Mouse (Mus musculus) inflammation-experienced regulatory T-cells, adult 6 months (primary cell): ENCODE results near the gene Cdk6. TPM values are rescaled to one million over a fixed set of nuclear protein-coding genes. Genes with fewer than 3 reads are reported as not detected.
A peak's percentile ranks its signal among the peaks of the same experiment; 100 is the strongest.
"Not testable (repeated sequence)": the region's sequence is repeated elsewhere in the genome, so short reads cannot be mapped to it uniquely, and the experiment has no call there.

Experiments used
- ATAC-seq: one replicate; pipeline ENCODE4 v1.8.0; 2017
- polyA plus RNA-seq, 3 experiments: library from polyadenylated mRNA; unstranded; fragments of 100-300 nt; shearing (Covaris generic); gene quantifications; one replicate each; pipeline ENCODE4 v1.2.1; 2017

Cdk6 gene
- polyA plus RNA-seq, 3 experiments from 2014 or later = 21.7 to 46.6 (median 26.3) TPM

- ATAC-seq = no peak
Measured at GRCm38 (mm10) chr5:3380692-3381233, 39.5 kb downstream of the Cdk6 start.

GRCm38 (mm10) chr5:3381795-3382194 is 40.5 kb downstream of the Cdk6 start:
- no peak for ATAC-seq

GRCm38 (mm10) chr5:3382343-3383040 is 41.2 kb downstream of the Cdk6 start:
- no peak for ATAC-seq

GRCm38 (mm10) chr5:3383547-3383946 is 42.3 kb downstream of the Cdk6 start:
- peak; percentile 98 for ATAC-seq

- no peak for ATAC-seq
Measured at GRCm38 (mm10) chr5:3385078-3385477, 43.8 kb downstream of the Cdk6 start.

GRCm38 (mm10) chr5:3386021-3386730 is 44.9 kb downstream of the Cdk6 start:
- ATAC-seq = no peak

GRCm38 (mm10) chr5:3386731-3387087 is 45.4 kb downstream of the Cdk6 start:
- no peak for ATAC-seq

- ATAC-seq = no peak
Measured at GRCm38 (mm10) chr5:3387138-3387537, 45.9 kb downstream of the Cdk6 start.

- ATAC-seq = no peak
Measured at GRCm38 (mm10) chr5:3392856-3393255, 51.6 kb downstream of the Cdk6 start.

GRCm38 (mm10) chr5:3394145-3394544 is 52.9 kb downstream of the Cdk6 start:
- no peak for ATAC-seq

- no peak for ATAC-seq
Measured at GRCm38 (mm10) chr5:3395020-3395419, 53.7 kb downstream of the Cdk6 start.

GRCm38 (mm10) chr5:3396214-3396613 is 54.9 kb downstream of the Cdk6 start:
- ATAC-seq = no peak

- no peak for ATAC-seq
Measured at GRCm38 (mm10) chr5:3396910-3397575, 55.8 kb downstream of the Cdk6 start.

GRCm38 (mm10) chr5:3399784-3400494 is 58.7 kb downstream of the Cdk6 start:
- ATAC-seq = no peak

- ATAC-seq = no peak
Measured at GRCm38 (mm10) chr5:3405102-3405501, 63.8 kb downstream of the Cdk6 start.

GRCm38 (mm10) chr5:3405503-3405902 is 64.2 kb downstream of the Cdk6 start:
- no peak for ATAC-seq

- ATAC-seq = no peak
Measured at GRCm38 (mm10) chr5:3407926-3408325, 66.6 kb downstream of the Cdk6 start.

- not testable (repeated sequence) for ATAC-seq
Measured at GRCm38 (mm10) chr5:3418183-3418582, 76.9 kb downstream of the Cdk6 start.

- ATAC-seq = peak; percentile 69
Measured at GRCm38 (mm10) chr5:3420094-3420831, 79.0 kb downstream of the Cdk6 start.

- peak; percentile 82 for ATAC-seq
Measured at GRCm38 (mm10) chr5:3420832-3421228, 79.5 kb downstream of the Cdk6 start.

- not testable (repeated sequence) for ATAC-seq
Measured at GRCm38 (mm10) chr5:3433131-3433700, 91.9 kb downstream of the Cdk6 start.

GRCm38 (mm10) chr5:3434105-3434504 is 92.8 kb downstream of the Cdk6 start:
- ATAC-seq = not testable (repeated sequence)
